Mouse (Mus musculus): ENCODE measurements around the gene Usp37.

The Usp37 gene

GRCm38 (mm10) chr1:74452611-74453045 lies 91.5 kb downstream of the Usp37 start:
- peak; percentile 93 for DNase-seq

GRCm38 (mm10) chr1:74444538-74444937 lies 99.5 kb downstream of the Usp37 start:
- no peak for DNase-seq

GRCm38 (mm10) chr1:74439166-74439876 lies 104.8 kb downstream of the Usp37 start:
- DNase-seq = no peak

GRCm38 (mm10) chr1:74437702-74438427 lies 106.2 kb downstream of the Usp37 start:
- DNase-seq = peak; percentile 96

- peak; percentile 85 for DNase-seq
Observed at GRCm38 (mm10) chr1:74435563-74435962, 108.5 kb downstream of the Usp37 start.

GRCm38 (mm10) chr1:74434596-74434995 lies 109.5 kb downstream of the Usp37 start:
- DNase-seq = peak; percentile 94

- peak; percentile 83 for DNase-seq
Observed at GRCm38 (mm10) chr1:74433220-74433619, 110.9 kb downstream of the Usp37 start.

- DNase-seq = no peak
Observed at GRCm38 (mm10) chr1:74425845-74426244, 118.2 kb downstream of the Usp37 start.

GRCm38 (mm10) chr1:74423147-74423546 lies 120.9 kb downstream of the Usp37 start:
- DNase-seq = no peak

GRCm38 (mm10) chr1:74419440-74419794 lies 124.7 kb downstream of the Usp37 start:
- peak; percentile 95 for DNase-seq

GRCm38 (mm10) chr1:74418747-74419439 lies 125.2 kb downstream of the Usp37 start:
- peak; percentile 93 for DNase-seq

- DNase-seq = no peak
Observed at GRCm38 (mm10) chr1:74415143-74415542, 128.9 kb downstream of the Usp37 start.

- no peak for DNase-seq
Observed at GRCm38 (mm10) chr1:74412711-74413110, 131.4 kb downstream of the Usp37 start.

GRCm38 (mm10) chr1:74411753-74412325 lies 132.2 kb downstream of the Usp37 start:
- DNase-seq = no peak

GRCm38 (mm10) chr1:74408589-74409504 lies 135.2 kb downstream of the Usp37 start, which contains the start of gene Vil1:
Gene Vil1, plus strand, starts transcription at chr1:74409376.
- DNase-seq = no peak

- no peak for DNase-seq
Observed at GRCm38 (mm10) chr1:74404206-74404605, 139.9 kb downstream of the Usp37 start.

- no peak for DNase-seq
Observed at GRCm38 (mm10) chr1:74401015-74401702, 142.9 kb downstream of the Usp37 start.

GRCm38 (mm10) chr1:74400531-74400930 lies 143.6 kb downstream of the Usp37 start:
- no peak for DNase-seq

- DNase-seq = peak; percentile 97
Observed at GRCm38 (mm10) chr1:74397919-74398451, 146.1 kb downstream of the Usp37 start.

GRCm38 (mm10) chr1:74397268-74397918 lies 146.7 kb downstream of the Usp37 start:
- peak; percentile 100 for DNase-seq

Measured in heart, adult 11 months (tissue).